Mouse (Mus musculus): Measurements from ENCODE around the gene Tigit. TPM values are rescaled to one million over a fixed set of nuclear protein-coding genes. Genes with fewer than 3 reads are reported as not detected.

Tigit gene
- polyA plus RNA-seq, 1 experiment from 2014 or later = not detected

GRCm38 (mm10) chr16:43655183-43655787 is 8.7 kb downstream of the Tigit start:
- WGBS = 89% methylated on average over 6 of the region's 6 CpGs
- Histone ChIP-seq H3K4me1 (no peaks in the 10 kb centered on the region), H3K36me3 (no peaks in the 10 kb centered on the region), H3K4me3 (no peak overlapping the region), H3K9me3 (replicated peaks) (no peaks in the 10 kb centered on the region), H3K27me3 (ENCODE audit: low read depth, poor library complexity, severe bottlenecking) (no peaks in the 10 kb centered on the region), H3K27ac (no peak overlapping the region)
- DNase-seq (ENCODE audit: low spot score) = no peak

GRCm38 (mm10) chr16:43654269-43654668 is 9.7 kb downstream of the Tigit start:
- Histone ChIP-seq H3K36me3 (no peaks in the 10 kb centered on the region), H3K4me1 (no peaks in the 10 kb centered on the region), H3K27ac (no peak overlapping the region), H3K9me3 (replicated peaks) (no peaks in the 10 kb centered on the region), H3K4me3 (no peak overlapping the region), H3K27me3 (ENCODE audit: low read depth, poor library complexity, severe bottlenecking) (no peaks in the 10 kb centered on the region)
- WGBS = 82% methylated on average over 3 of the region's 3 CpGs
- DNase-seq (ENCODE audit: low spot score) = no peak

GRCm38 (mm10) chr16:43653288-43653687 is 10.7 kb downstream of the Tigit start:
- DNase-seq (ENCODE audit: low spot score) = no peak
- 89% methylated on average over 2 of the region's 2 CpGs for WGBS

GRCm38 (mm10) chr16:43650355-43651080 is 13.4 kb downstream of the Tigit start:
- no peak for DNase-seq (ENCODE audit: low spot score)
- Histone ChIP-seq H3K9me3 (replicated peaks) (no peaks in the 10 kb centered on the region), H3K27me3 (ENCODE audit: low read depth, poor library complexity, severe bottlenecking) (no peaks in the 10 kb centered on the region), H3K27ac (no peak overlapping the region), H3K4me1 (no peaks in the 10 kb centered on the region), H3K36me3 (no peaks in the 10 kb centered on the region), H3K4me3 (no peak overlapping the region)
- WGBS = 93% methylated on average over 3 of the region's 3 CpGs

More at GRCm38 (mm10) chr16:43653288-43653687, 10.7 kb downstream of the Tigit start:
- no peak overlapping the region for H3K4me3 ChIP-seq
- no peaks in the 10 kb centered on the region for H3K9me3 ChIP-seq (replicated peaks)
- no peaks in the 10 kb centered on the region for H3K27me3 ChIP-seq (ENCODE audit: low read depth, poor library complexity, severe bottlenecking)
- H3K4me1 ChIP-seq = no peaks in the 10 kb centered on the region
- no peak overlapping the region for H3K27ac ChIP-seq
- no peaks in the 10 kb centered on the region for H3K36me3 ChIP-seq

- H3K27ac ChIP-seq = no peak overlapping the region
- no peaks in the 10 kb centered on the region for H3K9me3 ChIP-seq (replicated peaks)
- H3K27me3 ChIP-seq (ENCODE audit: low read depth, poor library complexity, severe bottlenecking) = no peaks in the 10 kb centered on the region
- H3K36me3 ChIP-seq = no peaks in the 10 kb centered on the region
- no peak for DNase-seq (ENCODE audit: low spot score)
- 89% methylated on average over 1 of the region's 1 CpGs for WGBS
- H3K4me3 ChIP-seq = no peak overlapping the region
- H3K4me1 ChIP-seq = no peaks in the 10 kb centered on the region
Observed at GRCm38 (mm10) chr16:43647641-43648040, 16.3 kb downstream of the Tigit start.

GRCm38 (mm10) chr16:43646943-43647342 is 17.0 kb downstream of the Tigit start:
- WGBS = 83% methylated on average over 3 of the region's 3 CpGs
- Histone ChIP-seq H3K27me3 (ENCODE audit: low read depth, poor library complexity, severe bottlenecking) (no peaks in the 10 kb centered on the region), H3K27ac (no peak overlapping the region), H3K4me3 (no peak overlapping the region), H3K9me3 (replicated peaks) (no peaks in the 10 kb centered on the region), H3K4me1 (no peaks in the 10 kb centered on the region), H3K36me3 (no peaks in the 10 kb centered on the region)
- no peak for DNase-seq (ENCODE audit: low spot score)

- 71% methylated on average over 4 of the region's 4 CpGs for WGBS
- no peaks in the 10 kb centered on the region for H3K9me3 ChIP-seq (replicated peaks)
- H3K4me1 ChIP-seq = no peaks in the 10 kb centered on the region
- H3K27me3 ChIP-seq (ENCODE audit: low read depth, poor library complexity, severe bottlenecking) = no peaks in the 10 kb centered on the region
- H3K4me3 ChIP-seq = no peak overlapping the region
- no peak for DNase-seq (ENCODE audit: low spot score)
- no peaks in the 10 kb centered on the region for H3K36me3 ChIP-seq
- no peak overlapping the region for H3K27ac ChIP-seq
Observed at GRCm38 (mm10) chr16:43645879-43646278, 18.1 kb downstream of the Tigit start.

GRCm38 (mm10) chr16:43641230-43641629 is 22.7 kb downstream of the Tigit start:
- Histone ChIP-seq H3K9me3 (replicated peaks) (no peaks in the 10 kb centered on the region), H3K27ac (no peak overlapping the region), H3K4me1 (peaks cover 7% of the 10 kb centered on the region), H3K4me3 (no peak overlapping the region), H3K36me3 (no peaks in the 10 kb centered on the region), H3K27me3 (ENCODE audit: low read depth, poor library complexity, severe bottlenecking) (no peaks in the 10 kb centered on the region)
- DNase-seq (ENCODE audit: low spot score) = no peak
- 83% methylated on average over 8 of the region's 8 CpGs for WGBS

- Histone ChIP-seq H3K4me1 (peaks cover 7% of the 10 kb centered on the region), H3K36me3 (no peaks in the 10 kb centered on the region), H3K27me3 (ENCODE audit: low read depth, poor library complexity, severe bottlenecking) (no peaks in the 10 kb centered on the region), H3K27ac (0 out of 2 replicates have a peak overlapping the region, but pooled peaks have one; percentile 30), H3K9me3 (replicated peaks) (no peaks in the 10 kb centered on the region), H3K4me3 (no peak overlapping the region)
- DNase-seq (ENCODE audit: low spot score) = no peak
- 78% methylated on average over 21 of the region's 21 CpGs for WGBS
Observed at GRCm38 (mm10) chr16:43638406-43639049, 25.4 kb downstream of the Tigit start.

GRCm38 (mm10) chr16:43637241-43637640 is 26.7 kb downstream of the Tigit start:
- no peaks in the 10 kb centered on the region for H3K36me3 ChIP-seq
- H3K4me3 ChIP-seq = no peak overlapping the region
- H3K27me3 ChIP-seq (ENCODE audit: low read depth, poor library complexity, severe bottlenecking) = no peaks in the 10 kb centered on the region
- WGBS = 95% methylated on average over 8 of the region's 8 CpGs
- no peak for DNase-seq (ENCODE audit: low spot score)
- H3K9me3 ChIP-seq (replicated peaks) = no peaks in the 10 kb centered on the region
- peaks cover 7% of the 10 kb centered on the region for H3K4me1 ChIP-seq
- H3K27ac ChIP-seq = no peak overlapping the region

- no peaks in the 10 kb centered on the region for H3K36me3 ChIP-seq
- H3K27ac ChIP-seq = no peak overlapping the region
- DNase-seq (ENCODE audit: low spot score) = no peak
- H3K9me3 ChIP-seq (replicated peaks) = no peaks in the 10 kb centered on the region
- 67% methylated on average over 7 of the region's 7 CpGs for WGBS
- no peak overlapping the region for H3K4me3 ChIP-seq
- H3K4me1 ChIP-seq = peaks cover 7% of the 10 kb centered on the region
- no peaks in the 10 kb centered on the region for H3K27me3 ChIP-seq (ENCODE audit: low read depth, poor library complexity, severe bottlenecking)
Observed at GRCm38 (mm10) chr16:43634037-43634436, 29.9 kb downstream of the Tigit start.

GRCm38 (mm10) chr16:43631758-43632157 is 32.2 kb downstream of the Tigit start:
- H3K4me3 ChIP-seq = no peak overlapping the region
- no peak overlapping the region for H3K27ac ChIP-seq
- 86% methylated on average over 2 of the region's 2 CpGs for WGBS
- no peaks in the 10 kb centered on the region for H3K36me3 ChIP-seq
- no peaks in the 10 kb centered on the region for H3K9me3 ChIP-seq (replicated peaks)
- H3K27me3 ChIP-seq (ENCODE audit: low read depth, poor library complexity, severe bottlenecking) = no peaks in the 10 kb centered on the region
- DNase-seq (ENCODE audit: low spot score) = no peak
- H3K4me1 ChIP-seq = no peaks in the 10 kb centered on the region

- no peak for DNase-seq (ENCODE audit: low spot score)
Observed at GRCm38 (mm10) chr16:43628662-43629061, 35.3 kb downstream of the Tigit start.

More at GRCm38 (mm10) chr16:43628662-43629061, 35.3 kb downstream of the Tigit start:
- Histone ChIP-seq H3K27ac (no peak overlapping the region), H3K4me1 (peaks cover 4% of the 10 kb centered on the region; the same call in 1 of the 2 replicates), H3K4me3 (no peak overlapping the region), H3K27me3 (ENCODE audit: low read depth, poor library complexity, severe bottlenecking) (no peaks in the 10 kb centered on the region), H3K36me3 (no peaks in the 10 kb centered on the region), H3K9me3 (replicated peaks) (no peaks in the 10 kb centered on the region)
- 89% methylated on average over 5 of the region's 5 CpGs for WGBS

Data from limb, embryonic 10.5 days (tissue).